Mouse (Mus musculus) megakaryocyte, embryonic 14.5 days (primary cell): ENCODE results near the gene Cep41. TPM values are rescaled to one million over a fixed set of nuclear protein-coding genes. Genes with fewer than 3 reads are reported as not detected.

Experiments
- H3K27me3 ChIP-seq: replicated peaks from 2 replicates; pipeline ENCODE3; 2012; ENCODE audit warnings: inconsistent platforms
- H3K36me3 ChIP-seq: replicated peaks from 2 replicates; pipeline ENCODE3; 2012; ENCODE audit warnings: low read length, inconsistent platforms, mixed read lengths
- H3K4me1 ChIP-seq: 2 replicates; pipeline ENCODE4 v1.6.1; 2012; ENCODE audit warnings: inconsistent platforms
- H3K4me3 ChIP-seq: replicated peaks from 2 replicates; pipeline ENCODE3; 2012; ENCODE audit warnings: moderate library complexity, mild to moderate bottlenecking, inconsistent platforms
- H3K9me3 ChIP-seq: 2 replicates; pipeline ENCODE4 v1.6.1; 2012; ENCODE audit warnings: inconsistent platforms
- FLI1 ChIP-seq: IDR thresholded peaks from 2 replicates; pipeline ENCODE4 v1.6.1; 2012; ENCODE audit warnings: low read length, inconsistent platforms, mixed read lengths
- GATA1 ChIP-seq: IDR thresholded peaks from 3 replicates; pipeline ENCODE4 v1.6.1; 2012; ENCODE audit warnings: mixed read lengths, low read length, inconsistent platforms, borderline replicate concordance
- polyA plus RNA-seq: library from polyadenylated mRNA; stranded (reverse); fragments of >175 nt; gene quantifications from 2 replicates; pipeline ENCODE4 v1.2.3, GENCODE M21; 2012; ENCODE audit warnings: low replicate concordance; ENCODE audit not compliant: insufficient read depth

Gene Cep41
- 13.1 and 15.8 TPM in 2 replicates for polyA plus RNA-seq

DNA sequence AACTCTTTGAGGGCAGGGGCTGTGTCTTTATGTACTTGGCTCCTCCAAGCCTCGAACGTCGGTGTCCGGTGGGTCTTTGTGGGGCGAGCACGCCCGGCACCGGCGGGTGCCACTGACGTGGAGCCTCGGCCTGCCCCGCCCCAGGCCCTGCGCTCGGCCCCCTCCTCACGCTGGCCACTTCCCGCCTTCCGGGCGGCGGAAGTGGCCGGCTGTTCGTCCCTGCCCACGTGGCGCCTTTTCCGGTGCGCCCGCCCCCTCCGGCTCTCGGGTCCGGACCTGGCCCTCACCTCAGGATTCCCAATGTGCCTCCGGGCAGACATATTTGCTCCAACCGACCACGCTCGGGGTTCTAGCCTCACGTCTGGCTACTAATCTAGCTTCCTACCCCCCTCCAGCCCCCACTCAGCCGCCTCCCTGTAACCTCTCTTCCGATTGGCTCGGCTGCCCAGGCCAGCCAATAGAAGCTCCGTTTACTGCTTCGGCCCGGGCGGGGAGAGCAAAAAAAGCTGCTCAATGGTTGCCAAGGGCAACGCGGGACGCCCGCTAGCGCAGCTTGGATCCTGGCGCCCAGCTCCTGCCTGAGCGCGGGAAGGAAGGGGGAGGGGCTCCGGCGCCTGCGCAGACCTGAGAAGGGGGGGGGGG lies at the start of gene Cep41:
Gene Cep41 (minus strand): TSS at position 400 of the 642 bp plus-strand sequence.
- H3K27me3 ChIP-seq: no peaks in the 10 kb centered on the region
- TF ChIP-seq GATA1: no peak
- peak; percentile 46; the same call in 1 of the 2 replicates for TF ChIP-seq FLI1
- H3K9me3 ChIP-seq: no peaks in the 10 kb centered on the region
- H3K4me1 ChIP-seq: peaks cover 31% of the 10 kb centered on the region
- H3K36me3 ChIP-seq: no peaks in the 10 kb centered on the region
- H3K4me3 ChIP-seq: peak within 1 kb of the TSS; percentile 95

DNA sequence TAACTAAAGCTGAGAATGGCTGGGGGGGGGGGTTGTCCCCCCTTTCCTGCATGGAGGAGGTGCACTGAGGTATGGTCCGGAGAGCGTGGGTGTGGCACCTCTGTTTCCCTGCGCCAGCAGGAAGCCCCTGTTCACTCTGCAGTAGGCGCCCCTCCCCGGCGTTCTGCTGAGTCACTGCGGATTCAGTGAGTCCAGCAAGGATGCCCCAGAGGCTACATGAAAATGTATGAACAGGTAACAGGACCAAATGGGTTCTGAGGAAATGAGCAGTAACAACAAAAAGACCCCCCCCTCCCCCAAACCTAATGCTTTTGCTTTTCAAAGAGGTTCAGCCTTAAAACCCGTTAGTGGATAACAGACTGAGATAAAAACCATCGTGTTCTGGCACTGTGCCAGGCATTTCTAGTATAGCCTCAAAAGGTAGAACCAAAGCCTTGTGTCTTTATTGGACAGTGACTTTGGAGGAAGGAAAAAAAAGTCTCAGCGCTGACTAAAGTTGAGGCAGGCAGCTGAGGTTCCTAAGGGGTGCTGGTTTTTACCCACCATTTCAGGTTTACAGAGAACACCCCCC lies 45.7 kb upstream of the Cep41 start:
- Histone ChIP-seq H3K9me3 (peaks cover 47% of the 10 kb centered on the region), H3K4me1 (peaks cover 26% of the 10 kb centered on the region), H3K36me3 (peaks cover 20% of the 10 kb centered on the region), H3K4me3 (peak overlapping the region; percentile 7), H3K27me3 (peaks cover 50% of the 10 kb centered on the region)
- TF ChIP-seq GATA1: no peak
- no peak for TF ChIP-seq FLI1

DNA sequence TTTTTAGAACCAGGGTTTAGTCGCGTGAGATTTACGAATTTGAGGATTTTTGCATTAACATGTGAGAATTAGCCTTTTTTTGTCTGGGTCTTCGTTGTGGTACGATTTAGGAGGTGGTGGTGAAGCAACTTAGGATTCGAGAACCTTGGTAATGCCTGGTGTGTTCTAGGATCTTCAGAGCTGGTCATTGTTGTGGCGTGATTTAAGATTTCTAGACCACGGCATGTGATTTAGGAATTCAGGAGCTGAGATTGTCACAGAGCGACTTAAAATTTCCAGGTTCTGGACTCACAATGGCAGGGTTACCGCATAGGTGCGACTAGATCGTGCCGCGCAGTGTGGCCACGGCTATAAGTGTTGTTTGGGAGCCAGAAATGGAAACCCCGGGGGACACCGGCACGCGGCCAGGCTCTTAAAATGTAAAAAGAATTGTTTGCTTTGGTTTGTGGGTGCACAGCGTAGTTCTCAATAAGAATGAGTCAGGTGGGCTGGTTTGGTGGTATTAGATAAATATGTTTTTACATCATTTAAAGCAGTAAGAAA lies 45.0 kb upstream of the Cep41 start:
- peaks cover 48% of the 10 kb centered on the region for H3K9me3 ChIP-seq
- TF ChIP-seq GATA1: no peak
- peaks cover 13% of the 10 kb centered on the region for H3K36me3 ChIP-seq
- peaks cover 26% of the 10 kb centered on the region for H3K4me1 ChIP-seq
- H3K4me3 ChIP-seq: peak overlapping the region; percentile 89
- H3K27me3 ChIP-seq: peaks cover 57% of the 10 kb centered on the region

DNA sequence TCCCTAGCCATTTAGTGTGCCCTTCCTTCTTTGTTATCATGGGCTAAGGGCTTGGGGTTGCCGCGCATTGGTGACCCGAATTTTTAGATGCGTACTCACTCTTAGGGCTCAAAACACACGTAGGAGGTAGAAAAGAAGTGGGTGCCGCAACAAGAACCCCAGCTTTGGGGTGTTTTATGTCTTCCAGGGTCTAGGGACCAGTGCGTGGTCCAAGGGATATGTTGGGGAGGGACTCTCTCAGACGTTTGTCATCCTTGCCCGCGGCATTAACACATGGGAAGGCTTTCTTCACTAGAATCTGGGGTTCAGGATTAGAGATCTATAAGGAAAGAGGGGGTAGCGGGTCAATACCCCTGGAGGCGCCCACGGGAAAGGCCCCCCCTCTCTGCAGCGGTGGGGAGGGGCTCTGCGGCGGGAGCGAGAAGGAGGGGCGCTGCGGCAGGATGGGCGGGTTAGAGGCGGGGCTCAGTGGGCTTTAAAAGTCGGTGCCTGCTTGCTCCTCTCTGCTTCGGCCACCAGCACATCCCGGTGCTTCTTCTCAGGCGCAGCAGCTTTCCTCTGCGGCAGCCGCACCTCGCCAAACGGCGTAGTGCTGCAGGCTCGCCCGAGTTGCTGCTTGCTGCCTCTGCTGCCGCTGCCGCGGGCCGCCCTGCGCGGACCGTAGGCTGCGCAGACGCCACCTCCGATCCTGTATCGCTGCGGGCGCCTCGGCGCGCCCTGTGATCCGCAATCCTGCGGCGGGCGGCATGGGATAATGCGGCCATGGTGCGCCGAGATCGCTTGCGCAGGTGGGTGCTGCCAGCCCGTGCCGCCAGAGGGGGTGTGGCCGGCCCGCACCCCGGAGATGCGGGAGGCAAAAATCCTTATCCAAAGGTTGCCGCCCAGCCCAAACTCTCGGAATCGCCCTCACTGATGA lies 44.3 kb upstream of the Cep41 start:
- Histone ChIP-seq H3K9me3 (peaks cover 55% of the 10 kb centered on the region), H3K4me3 (peak overlapping the region; percentile 89), H3K36me3 (peaks cover 6% of the 10 kb centered on the region), H3K27me3 (peaks cover 64% of the 10 kb centered on the region), H3K4me1 (peaks cover 31% of the 10 kb centered on the region)
- no peak for TF ChIP-seq FLI1
- no peak for TF ChIP-seq GATA1

DNA sequence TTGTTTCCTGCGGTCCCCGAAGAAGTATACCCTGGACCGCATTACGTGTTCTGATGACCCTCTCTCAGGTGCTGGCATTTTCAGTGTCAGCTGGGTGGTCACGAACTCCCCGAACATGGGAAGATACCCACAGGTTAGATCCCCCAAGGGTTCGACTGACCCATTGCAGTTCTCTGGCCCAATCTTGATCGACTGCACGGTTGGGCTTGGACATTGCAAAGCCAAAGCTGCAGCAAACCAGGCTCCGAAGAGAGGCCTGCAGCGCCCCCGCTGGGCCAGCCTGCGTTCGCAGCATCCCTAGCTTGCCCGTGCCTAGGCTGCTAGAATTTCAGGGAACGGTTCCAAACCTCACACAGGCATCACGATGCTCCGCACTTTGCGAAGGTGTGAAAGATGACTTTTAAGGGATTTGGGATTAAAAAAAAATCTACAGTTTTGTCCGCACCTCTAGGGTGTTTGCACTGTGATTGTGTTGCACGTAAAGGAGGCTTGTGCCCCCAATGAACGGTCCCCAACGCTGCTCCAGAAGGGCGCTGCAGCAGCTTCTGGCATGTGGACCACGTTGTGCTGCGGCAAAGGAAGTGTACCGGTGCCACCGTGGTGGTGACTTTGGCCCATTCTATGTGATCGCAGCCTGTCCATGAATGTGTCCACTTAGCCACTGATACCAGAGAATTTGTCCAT lies 43.5 kb upstream of the Cep41 start:
- Histone ChIP-seq H3K9me3 (peaks cover 60% of the 10 kb centered on the region), H3K36me3 (no peaks in the 10 kb centered on the region), H3K4me3 (peak overlapping the region; percentile 89), H3K4me1 (peaks cover 33% of the 10 kb centered on the region), H3K27me3 (peaks cover 72% of the 10 kb centered on the region)
- TF ChIP-seq FLI1 (no peak), GATA1 (no peak)

DNA sequence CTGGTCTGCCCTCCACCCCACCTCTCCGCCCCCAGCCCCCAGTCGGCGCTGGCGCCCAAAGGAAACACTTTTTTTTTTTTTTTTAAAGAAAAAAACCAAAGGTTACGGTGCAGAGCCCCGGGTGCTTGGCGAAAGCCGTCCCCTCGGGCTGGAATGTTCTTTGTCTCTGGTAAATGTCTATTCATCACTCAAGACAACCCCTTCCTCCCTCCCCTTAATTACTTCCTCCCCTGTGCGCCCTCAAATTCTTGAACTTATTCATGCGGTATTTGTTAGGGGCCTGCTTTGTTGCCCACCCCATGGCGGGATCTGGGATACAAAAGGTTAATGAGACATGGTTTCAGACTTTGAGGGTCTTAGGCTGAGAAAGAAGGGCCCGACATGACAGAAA lies 42.8 kb upstream of the Cep41 start:
- no peak for TF ChIP-seq FLI1
- no peak for TF ChIP-seq GATA1
- H3K36me3 ChIP-seq: no peaks in the 10 kb centered on the region
- H3K27me3 ChIP-seq: peaks cover 78% of the 10 kb centered on the region
- peaks cover 33% of the 10 kb centered on the region for H3K4me1 ChIP-seq
- peak overlapping the region; percentile 89 for H3K4me3 ChIP-seq
- H3K9me3 ChIP-seq: peaks cover 60% of the 10 kb centered on the region

DNA sequence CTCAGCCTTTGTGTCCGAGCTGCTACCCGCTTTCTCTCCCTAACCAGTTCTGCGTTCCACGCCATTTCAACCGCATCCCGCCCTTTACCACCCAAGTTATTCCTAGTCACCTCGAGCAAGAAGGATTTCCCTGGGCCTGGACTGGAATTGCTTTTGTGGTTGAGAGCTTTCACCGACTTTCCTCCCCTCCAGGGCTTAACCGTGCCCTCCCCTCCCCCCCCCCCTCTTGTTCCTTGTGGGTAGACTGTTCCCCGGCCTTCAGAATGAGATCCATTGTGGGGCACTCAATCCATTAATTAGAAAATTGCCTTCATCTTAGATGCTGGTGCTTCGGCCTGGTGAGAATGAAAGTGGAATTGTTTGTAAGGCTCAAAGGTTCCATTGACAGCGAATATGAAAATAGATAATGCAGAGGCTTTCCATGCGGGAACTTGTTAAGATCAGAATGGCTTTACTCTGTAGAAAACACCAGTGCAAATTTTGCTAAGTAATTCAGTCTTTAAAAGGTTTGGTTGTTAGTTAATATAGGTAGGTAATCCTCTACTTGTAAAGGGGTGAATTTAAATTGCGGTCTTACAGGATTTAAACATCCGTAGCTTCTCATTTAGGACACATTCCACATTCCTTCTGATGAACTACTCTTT lies 42.3 kb upstream of the Cep41 start:
- Histone ChIP-seq H3K9me3 (peaks cover 60% of the 10 kb centered on the region), H3K27me3 (peaks cover 78% of the 10 kb centered on the region), H3K4me1 (peaks cover 33% of the 10 kb centered on the region), H3K4me3 (peak overlapping the region; percentile 89), H3K36me3 (no peaks in the 10 kb centered on the region)
- TF ChIP-seq FLI1 (no peak), GATA1 (no peak)

DNA sequence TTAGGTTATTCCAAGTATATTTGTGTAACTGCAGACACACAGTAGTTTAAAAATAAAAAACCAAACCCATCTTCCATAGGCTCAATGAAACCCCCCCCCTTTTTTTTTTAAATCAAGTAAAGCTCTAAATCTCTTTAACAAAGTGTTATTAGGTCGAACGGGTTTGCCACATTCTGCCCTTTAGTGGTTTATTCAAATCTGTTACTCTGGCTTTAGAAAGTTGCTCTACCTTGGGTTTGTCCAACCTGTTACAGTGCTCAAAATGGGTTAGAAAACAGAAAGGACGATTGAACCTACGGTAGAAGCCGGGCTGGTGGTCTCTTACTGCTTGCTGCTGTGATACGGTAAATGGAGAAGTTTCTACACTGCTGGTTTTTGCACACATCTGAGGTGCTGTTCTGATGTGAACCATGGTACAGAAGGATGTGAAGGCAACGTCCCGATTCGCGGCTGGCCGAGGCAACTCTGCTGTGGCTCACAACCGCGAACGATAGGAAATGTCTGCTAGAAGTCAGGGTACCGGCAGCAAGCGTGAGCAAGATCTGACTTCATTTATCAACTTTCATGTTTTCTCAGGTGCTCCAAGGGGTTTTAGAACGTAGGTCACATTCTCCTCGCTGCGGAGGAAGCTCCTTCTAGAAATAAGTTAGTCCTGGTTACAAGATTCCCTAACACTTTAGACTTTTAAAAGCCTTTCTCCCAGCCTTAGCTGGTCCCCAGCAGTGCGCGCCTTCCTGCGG lies 41.6 kb upstream of the Cep41 start:
- Histone ChIP-seq H3K27me3 (peaks cover 81% of the 10 kb centered on the region), H3K36me3 (no peaks in the 10 kb centered on the region), H3K4me1 (peaks cover 33% of the 10 kb centered on the region), H3K9me3 (peaks cover 60% of the 10 kb centered on the region), H3K4me3 (peak overlapping the region; percentile 89)
- TF ChIP-seq GATA1 (no peak), FLI1 (no peak)
